Mouse (Mus musculus) stomach, embryonic 14.5 days (tissue): Measurements from ENCODE around the gene Slc16a5. TPM values are rescaled to one million over a fixed set of nuclear protein-coding genes. Genes with fewer than 3 reads are reported as not detected.

Experiments used
- ATAC-seq: fragments of 200-750 bp; cut with Nextera tagmentation; 2 replicates; pipeline ENCODE4 v1.8.0; 2017; ENCODE audit warnings: low read depth, moderate TSS enrichment; ENCODE audit not compliant: insufficient number of reproducible peaks, insufficient read depth, low FRiP score
- H3K27ac ChIP-seq: fragments of 300-500 bp; sonication (generic); 2 replicates; pipeline ENCODE4 v1.5.1; 2014; ENCODE audit warnings: mild to moderate bottlenecking, low read length, moderate library complexity, mixed read lengths
- H3K27me3 ChIP-seq: fragments of 300-500 bp; sonication (generic); 2 replicates; pipeline ENCODE4 v1.6.1; 2014; ENCODE audit warnings: low read length, control low read depth, mixed read lengths; ENCODE audit not compliant: control insufficient read depth, insufficient read depth
- H3K36me3 ChIP-seq: fragments of 300-500 bp; sonication (generic); 2 replicates; pipeline ENCODE4 v1.6.1; 2014; ENCODE audit warnings: mild to moderate bottlenecking, control low read depth, low read length, moderate library complexity, mixed read lengths; ENCODE audit not compliant: control insufficient read depth, insufficient read depth
- H3K4me1 ChIP-seq: fragments of 300-500 bp; sonication (generic); 2 replicates; pipeline ENCODE4 v1.6.1; 2014; ENCODE audit warnings: low read length, control low read depth, mixed read lengths; ENCODE audit not compliant: control insufficient read depth, insufficient read depth
- H3K4me2 ChIP-seq: fragments of 300-500 bp; sonication (generic); replicated peaks from 2 replicates; pipeline ENCODE4 v1.6.1; 2014; ENCODE audit warnings: low read depth, low read length, control low read depth
- H3K4me3 ChIP-seq: fragments of 300-500 bp; sonication (generic); 2 replicates; pipeline ENCODE4 v1.5.1; 2014; ENCODE audit warnings: low read depth, low read length, control low read depth
- H3K9ac ChIP-seq: fragments of 300-500 bp; sonication (generic); replicated peaks from 2 replicates; pipeline ENCODE4 v1.6.1; 2014; ENCODE audit warnings: low read depth, mild to moderate bottlenecking, control low read depth, low read length, moderate library complexity, mixed read lengths
- H3K9me3 ChIP-seq: fragments of 300-500 bp; sonication (generic); 2 replicates; pipeline ENCODE4 v1.6.1; 2016; ENCODE audit warnings: low read depth, low read length, control low read depth; ENCODE audit not compliant: control insufficient read depth
- WGBS: fragments of 180-500 bp; shearing (Covaris S2); extraction: QIAGEN DNeasy Blood & Tissue Kit; methylation state at CpG from one replicate; pipeline ENCODE4 v1.1.7; 2014; 5-methylcytosine and 5-hydroxymethylcytosine counted together
- microRNA-seq: library from miRNA; unstranded; fragments of <30 nt; microRNA quantifications from one replicate; pipeline ENCODE4, GENCODE M21; 2016
- polyA plus RNA-seq: library from polyadenylated mRNA; unstranded; fragments of >200 nt; fragmentation: Nextera tagmentation; extraction: Ambion mirVana; gene quantifications from 2 replicates; pipeline ENCODE4 v1.2.1, GENCODE M21; 2014

Slc16a5 gene
- polyA plus RNA-seq, 1 experiment from 2014 or later: 0.32 TPM

- Histone ChIP-seq H3K27me3 (no peaks in the 10 kb centered on the region), H3K36me3 (peaks cover 12% of the 10 kb centered on the region), H3K27ac (no peak overlapping the region), H3K4me3 (no peak overlapping the region), H3K4me2 (no peak overlapping the region), H3K9me3 (no peaks in the 10 kb centered on the region), H3K4me1 (0 out of 2 replicates have a peak, but pooled peaks cover 3% of the 10 kb centered on the region), H3K9ac (no peak overlapping the region)
- no peak for ATAC-seq
- WGBS: 85% methylated on average over 3 of the region's 3 CpGs
Observed at GRCm38 (mm10) chr11:115519581-115519980, 57.3 kb downstream of the Slc16a5 start.

- Histone ChIP-seq H3K9me3 (no peaks in the 10 kb centered on the region), H3K9ac (no peak overlapping the region), H3K4me3 (no peak overlapping the region), H3K4me2 (no peak overlapping the region), H3K27ac (no peak overlapping the region), H3K36me3 (peaks cover 18% of the 10 kb centered on the region), H3K27me3 (no peaks in the 10 kb centered on the region), H3K4me1 (no peaks in the 10 kb centered on the region)
- ATAC-seq: no peak
- 78% methylated on average over 2 of the region's 2 CpGs for WGBS
Observed at GRCm38 (mm10) chr11:115520218-115520617, 57.9 kb downstream of the Slc16a5 start.

- H3K4me1 ChIP-seq: no peaks in the 10 kb centered on the region
- WGBS: 80% methylated on average over 4 of the region's 4 CpGs
- no peak overlapping the region for H3K4me2 ChIP-seq
- no peak for ATAC-seq
- peaks cover 21% of the 10 kb centered on the region for H3K36me3 ChIP-seq
- no peak overlapping the region for H3K4me3 ChIP-seq
- no peak overlapping the region for H3K27ac ChIP-seq
- no peaks in the 10 kb centered on the region for H3K9me3 ChIP-seq
- H3K9ac ChIP-seq: no peak overlapping the region
- H3K27me3 ChIP-seq: no peaks in the 10 kb centered on the region
Observed at GRCm38 (mm10) chr11:115521080-115521479, 58.8 kb downstream of the Slc16a5 start.

- no peak overlapping the region for H3K4me3 ChIP-seq
- H3K9ac ChIP-seq: no peak overlapping the region
- H3K9me3 ChIP-seq: no peaks in the 10 kb centered on the region
- H3K4me1 ChIP-seq: no peaks in the 10 kb centered on the region
- H3K4me2 ChIP-seq: no peak overlapping the region
- peaks cover 32% of the 10 kb centered on the region for H3K36me3 ChIP-seq
- no peak overlapping the region for H3K27ac ChIP-seq
- WGBS: 86% methylated on average over 2 of the region's 2 CpGs
- ATAC-seq: no peak
- H3K27me3 ChIP-seq: no peaks in the 10 kb centered on the region
Observed at GRCm38 (mm10) chr11:115522238-115522637, 60.0 kb downstream of the Slc16a5 start.

GRCm38 (mm10) chr11:115522703-115523102 lies 60.4 kb downstream of the Slc16a5 start:
- Histone ChIP-seq H3K9me3 (no peaks in the 10 kb centered on the region), H3K27me3 (no peaks in the 10 kb centered on the region), H3K4me2 (no peak overlapping the region), H3K4me3 (no peak overlapping the region), H3K9ac (no peak overlapping the region), H3K36me3 (peaks cover 36% of the 10 kb centered on the region), H3K4me1 (no peaks in the 10 kb centered on the region), H3K27ac (no peak overlapping the region)
- WGBS: 69% methylated on average over 2 of the region's 2 CpGs
- no peak for ATAC-seq

Small RNA genes within 50 kb of the gene (microRNA-seq; reads per million reads assigned to microRNA genes)
- not detected for gene Mir3968

Other genes starting within 250 kb of the Slc16a5 start
- gene Grin2c, start 195.2 kb upstream of the Slc16a5 start, polyA plus RNA-seq: not detected in 2 replicates
- gene Fdxr, start 185.4 kb upstream of the Slc16a5 start, polyA plus RNA-seq: 11.5 and 13.3 TPM in 2 replicates
- 1.3 and 1.5 TPM in 2 replicates for gene Fads6, start 164.8 kb upstream of the Slc16a5 start, polyA plus RNA-seq
- not detected in 2 replicates for gene Otop2, start 155.3 kb upstream of the Slc16a5 start, polyA plus RNA-seq
- 0.10 TPM in 1 of 2 replicates, not detected in the other for gene Ush1g, start 140.4 kb upstream of the Slc16a5 start, polyA plus RNA-seq
- gene Otop3, start 127.7 kb upstream of the Slc16a5 start, polyA plus RNA-seq: 1.0 and 1.2 TPM in 2 replicates
- gene Hid1, start 94.7 kb upstream of the Slc16a5 start, polyA plus RNA-seq: 21.0 and 24.4 TPM in 2 replicates
- 12.6 and 13.0 TPM in 2 replicates for gene Cdr2l, start 80.6 kb upstream of the Slc16a5 start, polyA plus RNA-seq
- gene Mrpl58, start 58.7 kb upstream of the Slc16a5 start, polyA plus RNA-seq: 206 and 208 TPM in 2 replicates
- gene Atp5h, start 42.5 kb upstream of the Slc16a5 start, polyA plus RNA-seq: 832 and 848 TPM in 2 replicates
- gene Kctd2, start 42.3 kb upstream of the Slc16a5 start, polyA plus RNA-seq: 9.5 and 12.3 TPM in 2 replicates
- gene Trim80, start 21.9 kb upstream of the Slc16a5 start, polyA plus RNA-seq: not detected in 2 replicates
- 5.7 and 8.0 TPM in 2 replicates for gene Armc7, start 13.2 kb downstream of the Slc16a5 start, polyA plus RNA-seq
- 111 and 121 TPM in 2 replicates for gene Nt5c, start 29.4 kb downstream of the Slc16a5 start, polyA plus RNA-seq
- 529 and 563 TPM in 2 replicates for gene Jpt1, start 51.9 kb downstream of the Slc16a5 start, polyA plus RNA-seq
- gene Sumo2, start 73.8 kb downstream of the Slc16a5 start, polyA plus RNA-seq: 984 and 994 TPM in 2 replicates
- 162 and 164 TPM in 2 replicates for gene Nup85, start 102.0 kb downstream of the Slc16a5 start, polyA plus RNA-seq
- 88.8 and 96.0 TPM in 2 replicates for gene Mrps7, start 141.5 kb downstream of the Slc16a5 start, polyA plus RNA-seq
- gene Gga3, start 141.6 kb downstream of the Slc16a5 start, polyA plus RNA-seq: 18.6 and 21.2 TPM in 2 replicates
- gene Mif4gd, start 150.5 kb downstream of the Slc16a5 start, polyA plus RNA-seq: 33.4 and 35.1 TPM in 2 replicates
- 21.5 and 24.3 TPM in 2 replicates for gene Slc25a19, start 165.8 kb downstream of the Slc16a5 start, polyA plus RNA-seq
- 39.6 and 55.0 TPM in 2 replicates for gene Grb2, start 246.1 kb downstream of the Slc16a5 start, polyA plus RNA-seq